Mouse (Mus musculus) heart, embryonic 16.5 days (tissue): ENCODE measurements around the gene Dip2b. TPM values are rescaled to one million over a fixed set of nuclear protein-coding genes. Genes with fewer than 3 reads are reported as not detected.

Experiments
- ATAC-seq: fragments of 200-750 bp; cut with Nextera tagmentation; replicated peaks from 2 replicates; pipeline ENCODE4 v1.8.0; 2017; ENCODE audit warnings: moderate number of reproducible peaks; ENCODE audit not compliant: insufficient read depth, low FRiP score; ENCODE audit errors: extremely low read depth
- H3K27ac ChIP-seq: fragments of 300-500 bp; sonication (generic); 2 replicates; pipeline ENCODE4 v1.5.1; 2014; ENCODE audit warnings: mild to moderate bottlenecking, low read length, control low read depth, moderate library complexity
- H3K27me3 ChIP-seq: fragments of 300-500 bp; sonication (generic); 2 replicates; pipeline ENCODE4 v1.6.1; 2014; ENCODE audit warnings: low read length, mixed read lengths; ENCODE audit not compliant: control insufficient read depth, insufficient read depth
- H3K36me3 ChIP-seq: fragments of 300-500 bp; sonication (generic); 2 replicates; pipeline ENCODE4 v1.6.1; 2014; ENCODE audit not compliant: control insufficient read depth, insufficient read depth
- H3K4me1 ChIP-seq: fragments of 300-500 bp; sonication (generic); 2 replicates; pipeline ENCODE4 v1.6.1; 2014; ENCODE audit warnings: low read length, mixed read lengths; ENCODE audit not compliant: control insufficient read depth, insufficient read depth
- H3K4me2 ChIP-seq: fragments of 300-500 bp; sonication (generic); 2 replicates; pipeline ENCODE4 v1.6.1; 2014; ENCODE audit warnings: low read depth, mild to moderate bottlenecking, control low read depth, low read length
- H3K4me3 ChIP-seq: fragments of 300-500 bp; sonication (generic); 2 replicates; pipeline ENCODE4 v1.5.1; 2014; ENCODE audit warnings: mild to moderate bottlenecking, control low read depth, low read length
- H3K9ac ChIP-seq: fragments of 300-500 bp; sonication (generic); 2 replicates; pipeline ENCODE4 v1.6.1; 2014; ENCODE audit warnings: low read length, control low read depth
- H3K9me3 ChIP-seq: fragments of 300-500 bp; sonication (generic); replicated peaks from 2 replicates; pipeline ENCODE4 v1.6.1; 2016; ENCODE audit warnings: low read length; ENCODE audit not compliant: control insufficient read depth
- WGBS: fragments of 180-500 bp; shearing (Covaris S2); extraction: QIAGEN DNeasy Blood & Tissue Kit; methylation state at CpG from one replicate; pipeline ENCODE4 v1.1.7; 2014; 5-methylcytosine and 5-hydroxymethylcytosine counted together
- polyA plus RNA-seq: library from polyadenylated mRNA; unstranded; fragments of >200 nt; fragmentation: Nextera tagmentation; extraction: Ambion mirVana; gene quantifications from 2 replicates; pipeline ENCODE4 v1.2.1, GENCODE M21; 2015

Gene Dip2b
- polyA plus RNA-seq, 1 experiment from 2014 or later, result 14.1 TPM

DNA sequence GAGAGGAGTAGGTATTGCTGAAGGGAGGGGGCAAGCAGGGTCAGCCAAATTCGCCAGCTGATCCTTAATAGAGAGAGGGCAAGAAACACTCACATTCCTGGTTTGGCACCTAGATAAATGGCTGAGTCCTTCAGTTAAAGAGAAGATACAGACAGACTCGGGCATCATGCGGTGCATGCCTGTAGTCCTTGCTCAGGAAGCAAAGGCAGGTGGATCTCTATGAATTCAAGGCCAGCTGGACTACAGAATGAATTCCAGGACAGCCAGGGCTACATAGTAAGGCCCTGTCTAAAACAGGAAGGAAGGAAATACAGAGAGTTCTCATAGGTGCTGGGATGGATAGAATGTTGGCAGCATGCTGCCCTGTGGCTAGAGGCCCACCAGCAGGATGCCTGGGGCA lies 128.0 kb downstream of the Dip2b start:
- peaks cover 12% of the 10 kb centered on the region for H3K4me1 ChIP-seq
- H3K27ac ChIP-seq, result no peak overlapping the region; the same call in none of the 2 replicates

GRCm38 (mm10) chr15:100167791-100168190 lies 129.3 kb downstream of the Dip2b start:
- Histone ChIP-seq H3K27ac (peak overlapping the region; percentile 82), H3K27me3 (no peaks in the 10 kb centered on the region), H3K4me3 (no peak overlapping the region), H3K9ac (no peak overlapping the region), H3K4me1 (peaks cover 12% of the 10 kb centered on the region), H3K36me3 (peaks cover 51% of the 10 kb centered on the region), H3K4me2 (no peak overlapping the region), H3K9me3 (no peaks in the 10 kb centered on the region)
- peak; percentile 74; the same call in 1 of the 2 replicates for ATAC-seq
- WGBS, result 47% methylated on average over 6 of the region's 6 CpGs

More for the DNA sequence above, 128.0 kb downstream of the Dip2b start:
- peaks cover 44% of the 10 kb centered on the region for H3K36me3 ChIP-seq
- no peak overlapping the region for H3K4me2 ChIP-seq
- no peaks in the 10 kb centered on the region for H3K9me3 ChIP-seq
- 73% methylated on average over 3 of the region's 3 CpGs for WGBS
- no peak for ATAC-seq
- no peak overlapping the region for H3K4me3 ChIP-seq
- H3K27me3 ChIP-seq, result no peaks in the 10 kb centered on the region
- H3K9ac ChIP-seq, result no peak overlapping the region

GRCm38 (mm10) chr15:100168191-100168606 lies 129.7 kb downstream of the Dip2b start:
- no peak for ATAC-seq
- H3K4me2 ChIP-seq, result no peak overlapping the region
- peak overlapping the region; percentile 82 for H3K27ac ChIP-seq
- no peak overlapping the region for H3K9ac ChIP-seq
- 76% methylated on average over 8 of the region's 8 CpGs for WGBS
- no peaks in the 10 kb centered on the region for H3K27me3 ChIP-seq
- H3K4me1 ChIP-seq, result peaks cover 12% of the 10 kb centered on the region
- no peak overlapping the region for H3K4me3 ChIP-seq
- H3K36me3 ChIP-seq, result peaks cover 55% of the 10 kb centered on the region
- no peaks in the 10 kb centered on the region for H3K9me3 ChIP-seq

GRCm38 (mm10) chr15:100175176-100175575 lies 136.7 kb downstream of the Dip2b start:
- H3K4me1 ChIP-seq, result peaks cover 3% of the 10 kb centered on the region; the same call in 1 of the 2 replicates
- no peak overlapping the region for H3K4me3 ChIP-seq
- H3K27me3 ChIP-seq, result no peaks in the 10 kb centered on the region
- H3K9ac ChIP-seq, result no peak overlapping the region
- peak; percentile 67 for ATAC-seq
- H3K4me2 ChIP-seq, result no peak overlapping the region
- peaks cover 35% of the 10 kb centered on the region for H3K36me3 ChIP-seq
- H3K27ac ChIP-seq, result 0 out of 2 replicates have a peak overlapping the region, but pooled peaks have one; percentile 1
- 49% methylated on average over 6 of the region's 6 CpGs for WGBS
- H3K9me3 ChIP-seq, result no peaks in the 10 kb centered on the region

GRCm38 (mm10) chr15:100177167-100177566 lies 138.7 kb downstream of the Dip2b start:
- Histone ChIP-seq H3K9ac (no peak overlapping the region), H3K9me3 (no peaks in the 10 kb centered on the region), H3K4me3 (no peak overlapping the region), H3K36me3 (peaks cover 28% of the 10 kb centered on the region), H3K27me3 (no peaks in the 10 kb centered on the region), H3K4me1 (peaks cover 3% of the 10 kb centered on the region; the same call in 1 of the 2 replicates), H3K4me2 (no peak overlapping the region), H3K27ac (peak overlapping the region; percentile 9; the same call in 1 of the 2 replicates)
- ATAC-seq, result no peak
- WGBS, result 85% methylated on average over 3 of the region's 3 CpGs

DNA sequence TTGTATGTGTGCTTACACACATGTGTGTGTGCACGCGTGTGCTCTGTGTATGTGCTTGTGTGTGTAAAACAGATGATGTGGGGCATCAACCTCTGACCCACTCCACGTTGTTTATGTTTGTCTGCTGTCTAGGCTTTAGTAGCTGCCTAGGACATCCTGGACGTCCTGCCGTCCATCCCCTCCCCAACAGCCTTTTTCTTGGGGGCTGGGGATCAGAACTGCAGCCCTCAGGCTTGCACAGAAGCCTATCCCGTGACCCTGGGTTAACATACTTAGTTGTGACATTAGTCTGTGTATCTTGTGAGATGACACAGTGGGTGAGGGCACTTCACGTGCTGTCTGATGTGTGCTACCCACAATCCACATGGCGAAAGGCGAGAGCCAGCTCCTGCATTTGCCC lies 139.1 kb downstream of the Dip2b start:
- 87% methylated on average over 9 of the region's 9 CpGs for WGBS
- no peaks in the 10 kb centered on the region for H3K9me3 ChIP-seq
- peaks cover 27% of the 10 kb centered on the region for H3K36me3 ChIP-seq
- H3K4me2 ChIP-seq, result no peak overlapping the region
- H3K27ac ChIP-seq, result no peak overlapping the region
- peaks cover 3% of the 10 kb centered on the region; the same call in 1 of the 2 replicates for H3K4me1 ChIP-seq
- H3K27me3 ChIP-seq, result no peaks in the 10 kb centered on the region
- no peak for ATAC-seq
- H3K9ac ChIP-seq, result no peak overlapping the region
- no peak overlapping the region for H3K4me3 ChIP-seq

GRCm38 (mm10) chr15:100178487-100178886 lies 140.0 kb downstream of the Dip2b start:
- WGBS, result 44% methylated on average over 7 of the region's 7 CpGs
- ATAC-seq, result no peak
- Histone ChIP-seq H3K36me3 (peaks cover 22% of the 10 kb centered on the region; the same call in 1 of the 2 replicates), H3K9ac (no peak overlapping the region), H3K4me1 (peaks cover 3% of the 10 kb centered on the region; the same call in 1 of the 2 replicates), H3K4me2 (no peak overlapping the region), H3K27ac (no peak overlapping the region; the same call in 1 of the 2 replicates), H3K4me3 (no peak overlapping the region), H3K9me3 (no peaks in the 10 kb centered on the region), H3K27me3 (no peaks in the 10 kb centered on the region)

DNA sequence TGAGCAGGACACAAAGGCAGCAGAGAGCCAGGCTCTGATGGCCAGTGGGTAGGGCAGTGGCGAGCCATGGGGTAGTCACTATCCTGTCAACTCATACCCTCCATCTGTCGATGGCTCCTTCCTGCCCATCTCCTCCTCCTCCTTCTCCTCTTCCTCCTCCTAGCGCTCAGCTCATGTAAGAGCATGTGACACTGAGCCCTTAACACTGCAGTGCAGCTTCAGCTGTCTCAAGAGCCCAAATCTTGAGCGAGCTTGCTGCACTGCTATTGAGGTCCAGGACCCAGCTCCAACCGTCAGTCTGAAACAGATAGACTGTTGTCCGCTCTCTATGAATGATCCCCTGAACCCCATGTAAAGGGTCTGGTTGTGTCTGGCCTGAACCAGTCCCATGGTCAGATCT lies 141.2 kb downstream of the Dip2b start:
- H3K4me1 ChIP-seq, result peaks cover 3% of the 10 kb centered on the region; the same call in 1 of the 2 replicates
- WGBS, result 82% methylated on average over 6 of the region's 6 CpGs
- no peak overlapping the region for H3K9ac ChIP-seq
- no peak for ATAC-seq
- H3K36me3 ChIP-seq, result peaks cover 25% of the 10 kb centered on the region
- no peak overlapping the region for H3K27ac ChIP-seq
- no peaks in the 10 kb centered on the region for H3K9me3 ChIP-seq
- no peaks in the 10 kb centered on the region for H3K27me3 ChIP-seq
- H3K4me2 ChIP-seq, result no peak overlapping the region
- H3K4me3 ChIP-seq, result no peak overlapping the region

DNA sequence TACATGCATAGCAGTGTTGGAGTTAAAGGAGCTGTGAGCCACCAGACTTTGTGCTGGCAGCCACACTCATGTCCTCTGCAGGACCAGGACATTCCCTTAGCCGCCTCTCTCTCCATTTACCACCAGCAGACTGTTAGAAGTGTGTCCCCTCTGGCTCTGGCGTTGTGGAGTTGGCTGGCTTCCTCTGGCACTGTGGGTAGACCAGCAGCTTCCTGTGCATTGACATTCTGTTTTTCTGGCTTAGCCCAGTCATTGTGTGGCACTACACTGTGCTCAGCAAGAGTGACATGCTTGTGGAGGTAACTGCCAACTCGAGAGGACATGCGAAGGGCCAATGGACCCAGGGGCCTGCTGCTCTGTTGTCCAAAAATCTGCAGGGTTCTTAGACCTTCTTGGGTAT lies 141.8 kb downstream of the Dip2b start:
- Histone ChIP-seq H3K36me3 (peaks cover 26% of the 10 kb centered on the region), H3K4me3 (no peak overlapping the region), H3K4me1 (peaks cover 3% of the 10 kb centered on the region; the same call in 1 of the 2 replicates), H3K9ac (no peak overlapping the region), H3K27ac (no peak overlapping the region), H3K4me2 (no peak overlapping the region), H3K27me3 (no peaks in the 10 kb centered on the region), H3K9me3 (no peaks in the 10 kb centered on the region)
- no peak for ATAC-seq
- 76% methylated on average over 4 of the region's 4 CpGs for WGBS
